Mouse (Mus musculus): ENCODE measurements around the gene E2f7. TPM values are rescaled to one million over a fixed set of nuclear protein-coding genes. Genes with fewer than 3 reads are reported as not detected.
"Not testable (repeated sequence)": the region's sequence is repeated elsewhere in the genome, so short reads cannot be mapped to it uniquely, and the experiment has no call there.

Gene E2f7
- polyA plus RNA-seq, 1 experiment from 2014 or later, result 9.3 TPM

GRCm38 (mm10) chr10:110749510-110750305 is 4.5 kb downstream of the E2f7 start:
- no peak overlapping the region for H3K4me3 ChIP-seq
- no peak overlapping the region for H3K27ac ChIP-seq (replicated peaks)
- 96% methylated on average over 9 of the region's 9 CpGs for WGBS
- H3K4me2 ChIP-seq, result no peak overlapping the region
- H3K9me3 ChIP-seq, result no peaks in the 10 kb centered on the region
- no peaks in the 10 kb centered on the region for H3K27me3 ChIP-seq
- peaks cover 15% of the 10 kb centered on the region for H3K4me1 ChIP-seq (replicated peaks)
- 0 out of 2 replicates have a peak, but pooled peaks cover 5% of the 10 kb centered on the region for H3K36me3 ChIP-seq
- no peak for ATAC-seq (ENCODE audit: low FRiP score, low read depth)
- H3K9ac ChIP-seq, result no peak overlapping the region

- 93% methylated on average over 3 of the region's 3 CpGs for WGBS
- no peak overlapping the region for H3K4me3 ChIP-seq
- no peak for ATAC-seq (ENCODE audit: low FRiP score, low read depth)
- peaks cover 22% of the 10 kb centered on the region for H3K36me3 ChIP-seq
- H3K9ac ChIP-seq, result no peak overlapping the region
- H3K27me3 ChIP-seq, result no peaks in the 10 kb centered on the region
- H3K27ac ChIP-seq (replicated peaks), result no peak overlapping the region
- H3K9me3 ChIP-seq, result no peaks in the 10 kb centered on the region
- no peak overlapping the region for H3K4me2 ChIP-seq
- no peaks in the 10 kb centered on the region for H3K4me1 ChIP-seq (replicated peaks)
Observed at GRCm38 (mm10) chr10:110752849-110753248, 7.6 kb downstream of the E2f7 start.

- Histone ChIP-seq H3K36me3 (peaks cover 22% of the 10 kb centered on the region), H3K9ac (no peak overlapping the region), H3K9me3 (no peaks in the 10 kb centered on the region), H3K4me3 (no peak overlapping the region), H3K27me3 (no peaks in the 10 kb centered on the region), H3K4me2 (no peak overlapping the region), H3K27ac (replicated peaks) (no peak overlapping the region), H3K4me1 (replicated peaks) (no peaks in the 10 kb centered on the region)
- ATAC-seq (ENCODE audit: low FRiP score, low read depth), result no peak
- WGBS, result 99% methylated on average over 10 of the region's 10 CpGs
Observed at GRCm38 (mm10) chr10:110755556-110755955, 10.3 kb downstream of the E2f7 start.

GRCm38 (mm10) chr10:110756271-110756793 is 11.1 kb downstream of the E2f7 start:
- no peaks in the 10 kb centered on the region for H3K9me3 ChIP-seq
- H3K27me3 ChIP-seq, result no peaks in the 10 kb centered on the region
- H3K27ac ChIP-seq (replicated peaks), result no peak overlapping the region
- H3K4me2 ChIP-seq, result no peak overlapping the region
- no peak for ATAC-seq (ENCODE audit: low FRiP score, low read depth)
- peaks cover 22% of the 10 kb centered on the region for H3K36me3 ChIP-seq
- no peak overlapping the region for H3K9ac ChIP-seq
- no peak overlapping the region for H3K4me3 ChIP-seq
- 88% methylated on average over 7 of the region's 7 CpGs for WGBS
- no peaks in the 10 kb centered on the region for H3K4me1 ChIP-seq (replicated peaks)

- peak; percentile 77 for ATAC-seq (ENCODE audit: low FRiP score, low read depth)
- H3K9ac ChIP-seq; H3K27me3 ChIP-seq; H3K27ac ChIP-seq (replicated peaks); H3K4me2 ChIP-seq; H3K9me3 ChIP-seq; H3K4me1 ChIP-seq (replicated peaks); H3K4me3 ChIP-seq: not testable (repeated sequence)
- WGBS, result 54% methylated on average over 8 of the region's 12 CpGs
- H3K36me3 ChIP-seq, result peaks cover 18% of the 10 kb centered on the region
Observed at GRCm38 (mm10) chr10:110760552-110760951, 15.3 kb downstream of the E2f7 start.

- 0 out of 2 replicates have a peak overlapping the region, but pooled peaks have one; percentile 1 for H3K4me3 ChIP-seq
- peak; percentile 72 for ATAC-seq (ENCODE audit: low FRiP score, low read depth)
- peaks cover 8% of the 10 kb centered on the region for H3K36me3 ChIP-seq
- H3K4me2 ChIP-seq, result peak overlapping the region; percentile 26
- H3K9me3 ChIP-seq, result no peaks in the 10 kb centered on the region
- H3K27ac ChIP-seq (replicated peaks), result no peak overlapping the region
- no peaks in the 10 kb centered on the region; the same call in 1 of the 2 replicates for H3K4me1 ChIP-seq (replicated peaks)
- WGBS, result 40% methylated on average over 16 of the region's 16 CpGs
- H3K27me3 ChIP-seq, result no peaks in the 10 kb centered on the region
- H3K9ac ChIP-seq, result no peak overlapping the region
Observed at GRCm38 (mm10) chr10:110762134-110762884, 17.1 kb downstream of the E2f7 start.

- Histone ChIP-seq H3K9ac (no peak overlapping the region), H3K27me3 (no peaks in the 10 kb centered on the region), H3K36me3 (peaks cover 8% of the 10 kb centered on the region), H3K27ac (replicated peaks) (no peak overlapping the region), H3K9me3 (no peaks in the 10 kb centered on the region), H3K4me2 (no peak overlapping the region), H3K4me1 (replicated peaks) (no peaks in the 10 kb centered on the region; the same call in 1 of the 2 replicates), H3K4me3 (no peak overlapping the region)
- ATAC-seq (ENCODE audit: low FRiP score, low read depth), result no peak
- WGBS, result 90% methylated on average over 13 of the region's 13 CpGs
Observed at GRCm38 (mm10) chr10:110763416-110763815, 18.2 kb downstream of the E2f7 start.

GRCm38 (mm10) chr10:110769538-110769937 is 24.3 kb downstream of the E2f7 start:
- H3K9ac ChIP-seq, result no peak overlapping the region
- H3K36me3 ChIP-seq, result peaks cover 3% of the 10 kb centered on the region; the same call in 1 of the 2 replicates
- no peaks in the 10 kb centered on the region for H3K9me3 ChIP-seq
- H3K4me2 ChIP-seq, result no peak overlapping the region
- H3K27me3 ChIP-seq, result no peaks in the 10 kb centered on the region
- no peak overlapping the region for H3K4me3 ChIP-seq
- ATAC-seq (ENCODE audit: low FRiP score, low read depth), result 0 out of 2 replicates have a peak, but pooled peaks have one; percentile 3
- no peaks in the 10 kb centered on the region for H3K4me1 ChIP-seq (replicated peaks)
- no peak overlapping the region for H3K27ac ChIP-seq (replicated peaks)
- WGBS, result 76% methylated on average over 10 of the region's 10 CpGs

GRCm38 (mm10) chr10:110773201-110773600 is 28.0 kb downstream of the E2f7 start:
- Histone ChIP-seq H3K4me1 (replicated peaks) (no peaks in the 10 kb centered on the region), H3K9ac (no peak overlapping the region), H3K27ac (replicated peaks) (no peak overlapping the region), H3K4me3 (no peak overlapping the region), H3K27me3 (no peaks in the 10 kb centered on the region), H3K36me3 (peaks cover 8% of the 10 kb centered on the region; the same call in 1 of the 2 replicates), H3K9me3 (no peaks in the 10 kb centered on the region), H3K4me2 (no peak overlapping the region)
- WGBS, result 89% methylated on average over 12 of the region's 12 CpGs
- no peak for ATAC-seq (ENCODE audit: low FRiP score, low read depth)

- H3K9ac ChIP-seq, result no peak overlapping the region
- H3K27me3 ChIP-seq, result no peaks in the 10 kb centered on the region
- ATAC-seq (ENCODE audit: low FRiP score, low read depth), result no peak
- WGBS, result 96% methylated on average over 14 of the region's 14 CpGs
- H3K27ac ChIP-seq (replicated peaks), result no peak overlapping the region
- no peak overlapping the region for H3K4me2 ChIP-seq
- H3K4me1 ChIP-seq (replicated peaks), result no peaks in the 10 kb centered on the region
- H3K4me3 ChIP-seq, result no peak overlapping the region
- H3K9me3 ChIP-seq, result no peaks in the 10 kb centered on the region
- H3K36me3 ChIP-seq, result peaks cover 13% of the 10 kb centered on the region; the same call in 1 of the 2 replicates
Observed at GRCm38 (mm10) chr10:110773878-110774277, 28.6 kb downstream of the E2f7 start.

GRCm38 (mm10) chr10:110781772-110782171 is 36.5 kb downstream of the E2f7 start:
- no peak overlapping the region for H3K4me2 ChIP-seq
- WGBS, result 94% methylated on average over 14 of the region's 14 CpGs
- ATAC-seq (ENCODE audit: low FRiP score, low read depth), result no peak
- H3K27me3 ChIP-seq, result no peaks in the 10 kb centered on the region
- H3K4me3 ChIP-seq, result no peak overlapping the region
- no peaks in the 10 kb centered on the region for H3K9me3 ChIP-seq
- no peak overlapping the region for H3K9ac ChIP-seq
- peaks cover 35% of the 10 kb centered on the region; the same call in 1 of the 2 replicates for H3K36me3 ChIP-seq
- H3K27ac ChIP-seq (replicated peaks), result no peak overlapping the region
- H3K4me1 ChIP-seq (replicated peaks), result no peaks in the 10 kb centered on the region

GRCm38 (mm10) chr10:110782655-110783054 is 37.4 kb downstream of the E2f7 start:
- no peak for ATAC-seq (ENCODE audit: low FRiP score, low read depth)
- Histone ChIP-seq H3K4me1 (replicated peaks) (no peaks in the 10 kb centered on the region), H3K9ac (no peak overlapping the region), H3K27ac (replicated peaks) (no peak overlapping the region), H3K4me2 (no peak overlapping the region), H3K4me3 (no peak overlapping the region), H3K9me3 (no peaks in the 10 kb centered on the region), H3K36me3 (peaks cover 35% of the 10 kb centered on the region; the same call in 1 of the 2 replicates), H3K27me3 (no peaks in the 10 kb centered on the region)
- WGBS, result 84% methylated on average over 10 of the region's 10 CpGs
